Mouse (Mus musculus): ENCODE measurements around the gene Tmx2. TPM values are rescaled to one million over a fixed set of nuclear protein-coding genes. Genes with fewer than 3 reads are reported as not detected.
"Not testable (repeated sequence)": the region's sequence is repeated elsewhere in the genome, so short reads cannot be mapped to it uniquely, and the experiment has no call there.

Tmx2 gene
- polyA plus RNA-seq (2014; fragmentation: Nextera tagmentation; extraction: Ambion mirVana) = 177 and 184 TPM in 2 replicates

DNA sequence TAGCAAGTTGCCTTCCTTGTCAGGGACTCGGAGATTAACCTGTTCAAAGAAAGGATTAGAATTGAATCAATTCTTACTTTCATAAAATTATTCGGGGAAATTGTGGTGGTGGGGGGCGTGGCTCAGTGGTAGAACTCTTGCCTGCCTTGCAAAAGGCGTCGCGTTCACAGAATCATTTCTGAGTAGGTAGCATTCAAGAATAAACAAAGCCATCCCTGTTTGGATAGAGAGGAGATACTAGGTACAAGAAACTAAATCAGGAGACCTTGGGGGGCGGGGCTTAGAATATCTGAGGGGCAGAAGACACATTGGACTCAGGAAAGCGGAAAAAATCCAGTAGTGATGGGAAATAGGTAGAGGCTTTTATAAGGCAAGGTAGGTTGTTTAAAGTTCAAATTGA, at the start of gene Tmx2:
Gene Tmx2 (minus strand): TSS at position 125 of the 400 bp plus-strand sequence.
- WGBS = 21% methylated on average over 8 of the region's 8 CpGs
- ATAC-seq (replicated peaks; ENCODE audit: low FRiP score) (no peak), DNase-seq (ENCODE audit: low spot score) (no peak)
- Histone ChIP-seq H3K36me3 (ENCODE audit: control insufficient read depth, insufficient read depth, low read length) (peaks cover 8% of the 10 kb centered on the region; the same call in 1 of the 2 replicates), H3K4me3 (ENCODE audit: low read depth, low read length) (peak within 1 kb of the TSS; percentile 95), H3K27ac (ENCODE audit: low read depth, low read length) (0 out of 2 replicates have a peak within 1 kb of the TSS, but pooled peaks have one; percentile 51), H3K4me2 (ENCODE audit: low read depth, low read length, severe bottlenecking) (peak within 1 kb of the TSS; percentile 73), H3K4me1 (replicated peaks; ENCODE audit: control insufficient read depth, insufficient read depth, low read length) (peaks cover 2% of the 10 kb centered on the region; the same call in 1 of the 2 replicates), H3K9me3 (ENCODE audit: control insufficient read depth, low read length) (no peaks in the 10 kb centered on the region), H3K27me3 (ENCODE audit: control insufficient read depth, insufficient read depth, low read length) (no peaks in the 10 kb centered on the region), H3K9ac (ENCODE audit: low read length) (peak within 1 kb of the TSS; percentile 77)

DNA sequence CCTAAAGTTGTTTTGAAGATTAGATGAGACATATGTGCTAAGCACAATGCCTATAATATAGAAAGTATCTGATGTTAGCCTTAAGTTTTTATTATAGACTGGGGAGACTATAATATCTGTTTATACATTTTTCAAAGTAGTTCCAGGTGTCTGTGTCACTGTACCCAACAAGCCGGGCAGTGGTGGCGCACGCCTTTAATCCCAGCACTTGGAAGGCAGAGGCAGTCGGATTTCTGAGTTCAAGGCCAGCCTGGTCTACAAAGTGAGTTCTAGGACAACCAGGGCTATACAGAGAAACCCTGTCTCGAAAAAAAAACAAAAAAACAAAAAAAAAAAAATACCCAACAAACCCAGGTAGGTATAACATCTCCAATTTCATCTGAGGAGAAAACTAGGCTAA, 49.3 kb upstream of the Tmx2 start:
- not testable (repeated sequence) for H3K4me1 ChIP-seq (replicated peaks; ENCODE audit: control insufficient read depth, insufficient read depth, low read length); H3K27ac ChIP-seq (ENCODE audit: low read depth, low read length); H3K27me3 ChIP-seq (ENCODE audit: control insufficient read depth, insufficient read depth, low read length); H3K4me3 ChIP-seq (ENCODE audit: low read depth, low read length); H3K9ac ChIP-seq (ENCODE audit: low read length); H3K4me2 ChIP-seq (ENCODE audit: low read depth, low read length, severe bottlenecking); DNase-seq (ENCODE audit: low spot score); H3K36me3 ChIP-seq (ENCODE audit: control insufficient read depth, insufficient read depth, low read length); ATAC-seq (replicated peaks; ENCODE audit: low FRiP score); H3K9me3 ChIP-seq (ENCODE audit: control insufficient read depth, low read length)
- WGBS = 82% methylated on average over 5 of the region's 5 CpGs

DNA sequence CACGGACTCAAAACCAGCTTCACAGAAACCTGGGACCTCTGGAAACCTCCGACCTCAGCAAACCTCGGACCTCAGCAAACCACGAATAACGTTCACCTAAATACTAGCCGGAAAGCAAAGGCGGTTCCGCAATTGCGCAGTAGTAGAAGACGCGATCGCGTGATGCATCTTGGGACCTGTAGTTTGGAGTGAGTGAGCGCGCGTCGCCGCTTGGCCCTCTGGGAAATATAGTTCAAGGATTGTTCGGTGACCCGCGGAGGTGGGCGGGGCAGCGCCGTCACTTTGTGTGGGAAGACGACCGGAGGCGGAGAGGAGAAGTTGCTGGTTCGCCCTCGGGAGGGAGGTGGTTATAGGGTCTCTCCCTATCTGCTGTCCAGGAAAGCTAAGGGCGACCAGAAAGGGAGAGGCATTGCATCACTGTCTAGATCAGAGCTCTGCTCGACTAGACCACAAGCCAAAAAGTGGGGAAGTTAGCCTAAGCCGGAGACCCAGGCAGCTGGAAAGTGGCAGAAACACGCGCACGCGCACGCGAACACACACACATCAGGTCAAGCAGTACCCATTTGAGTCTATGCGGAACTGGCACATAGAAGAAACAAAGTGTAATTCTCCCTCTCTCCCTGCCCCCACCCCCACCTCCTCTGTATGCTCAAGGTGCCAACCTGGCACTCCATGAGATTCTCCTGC, 48.4 kb upstream of the Tmx2 start, which contains the start of gene Clp1:
Gene Clp1 (minus strand): TSS at position 179 of the 687 bp plus-strand sequence.
- under 1% methylated on average over 39 of the region's 39 CpGs for whole genome bisulfite sequencing
- H3K9me3 ChIP-seq (ENCODE audit: control insufficient read depth, low read length) = no peaks in the 10 kb centered on the region
- no peaks in the 10 kb centered on the region; the same call in 1 of the 2 replicates for H3K4me1 ChIP-seq (replicated peaks; ENCODE audit: control insufficient read depth, insufficient read depth, low read length)
- DNase-seq (ENCODE audit: low spot score) (peak; percentile 98), ATAC-seq (replicated peaks; ENCODE audit: low FRiP score) (peak; percentile 96)
- peak within 1 kb of the TSS; percentile 57 for H3K9ac ChIP-seq (ENCODE audit: low read length)
- no peaks in the 10 kb centered on the region for H3K27me3 ChIP-seq (ENCODE audit: control insufficient read depth, insufficient read depth, low read length)
- H3K4me2 ChIP-seq (ENCODE audit: low read depth, low read length, severe bottlenecking) = peak within 1 kb of the TSS; percentile 59
- peaks cover 7% of the 10 kb centered on the region; the same call in 1 of the 2 replicates for H3K36me3 ChIP-seq (ENCODE audit: control insufficient read depth, insufficient read depth, low read length)
- peak within 1 kb of the TSS; percentile 52 for H3K4me3 ChIP-seq (ENCODE audit: low read depth, low read length)
- H3K27ac ChIP-seq (ENCODE audit: low read depth, low read length) = peak within 1 kb of the TSS; percentile 61; the same call in 1 of the 2 replicates

DNA sequence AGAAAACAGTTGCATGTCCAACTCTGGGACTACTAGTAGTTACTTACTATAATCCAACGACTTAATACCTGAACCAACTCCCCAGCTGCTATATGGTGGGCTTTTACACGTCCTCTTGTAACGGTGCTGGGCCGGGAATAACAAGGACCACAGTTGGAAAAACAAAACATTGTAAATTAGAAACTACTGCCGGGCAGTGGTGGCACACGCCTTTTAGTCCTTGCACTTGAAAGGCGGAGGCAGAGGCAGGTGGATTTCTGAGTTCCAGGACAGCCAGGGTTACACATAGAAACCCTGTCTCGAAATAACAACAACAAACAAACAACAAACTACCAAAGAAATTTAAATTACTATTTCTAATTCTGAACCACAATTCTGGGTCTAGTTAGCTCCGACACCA, 47.8 kb upstream of the Tmx2 start:
- Histone ChIP-seq H3K9me3 (ENCODE audit: control insufficient read depth, low read length) (no peaks in the 10 kb centered on the region), H3K9ac (ENCODE audit: low read length) (peak overlapping the region; percentile 57)
- ATAC-seq (replicated peaks; ENCODE audit: low FRiP score) = peak; percentile 25

DNA sequence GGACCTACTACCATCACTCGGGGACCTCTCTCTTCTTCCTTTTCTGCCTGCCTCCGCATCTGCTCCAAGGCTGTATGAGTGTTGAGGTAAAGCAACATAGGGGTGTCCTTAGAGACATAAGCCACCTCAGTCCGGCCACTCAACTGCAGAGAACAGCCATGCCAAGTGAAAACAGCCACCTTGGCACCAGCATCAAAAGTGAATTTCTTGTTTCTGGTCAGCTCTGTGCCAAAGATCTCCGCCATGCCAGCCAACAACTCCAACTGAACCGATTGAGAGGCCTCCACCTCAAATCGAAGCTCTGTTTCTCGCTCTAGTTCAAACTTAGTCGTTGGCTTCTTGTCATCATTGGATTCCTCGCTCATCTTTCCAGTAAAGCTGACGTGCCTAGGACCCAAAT, 46.8 kb upstream of the Tmx2 start:
- H3K9ac ChIP-seq (ENCODE audit: low read length) = no peak overlapping the region
- H3K27ac ChIP-seq (ENCODE audit: low read depth, low read length) = no peak overlapping the region
- H3K4me3 ChIP-seq (ENCODE audit: low read depth, low read length) = no peak overlapping the region
- no peak overlapping the region for H3K4me2 ChIP-seq (ENCODE audit: low read depth, low read length, severe bottlenecking)
- no peak for DNase-seq (ENCODE audit: low spot score)
- no peaks in the 10 kb centered on the region for H3K9me3 ChIP-seq (ENCODE audit: control insufficient read depth, low read length)
- peaks cover 7% of the 10 kb centered on the region; the same call in 1 of the 2 replicates for H3K36me3 ChIP-seq (ENCODE audit: control insufficient read depth, insufficient read depth, low read length)
- 94% methylated on average over 10 of the region's 10 CpGs for WGBS
- H3K4me1 ChIP-seq (replicated peaks; ENCODE audit: control insufficient read depth, insufficient read depth, low read length) = no peaks in the 10 kb centered on the region; the same call in 1 of the 2 replicates
- no peak for ATAC-seq (replicated peaks; ENCODE audit: low FRiP score)
- H3K27me3 ChIP-seq (ENCODE audit: control insufficient read depth, insufficient read depth, low read length) = no peaks in the 10 kb centered on the region

More for the DNA sequence above, 47.8 kb upstream of the Tmx2 start:
- Histone ChIP-seq H3K27ac (ENCODE audit: low read depth, low read length) (no peak overlapping the region), H3K27me3 (ENCODE audit: control insufficient read depth, insufficient read depth, low read length) (no peaks in the 10 kb centered on the region), H3K4me2 (ENCODE audit: low read depth, low read length, severe bottlenecking) (peak overlapping the region; percentile 59), H3K4me1 (replicated peaks; ENCODE audit: control insufficient read depth, insufficient read depth, low read length) (no peaks in the 10 kb centered on the region; the same call in 1 of the 2 replicates), H3K4me3 (ENCODE audit: low read depth, low read length) (peak overlapping the region; percentile 52), H3K36me3 (ENCODE audit: control insufficient read depth, insufficient read depth, low read length) (peaks cover 7% of the 10 kb centered on the region; the same call in 1 of the 2 replicates)
- no peak for DNase-seq (ENCODE audit: low spot score)
- 3% methylated on average over 9 of the region's 9 CpGs for WGBS

DNA sequence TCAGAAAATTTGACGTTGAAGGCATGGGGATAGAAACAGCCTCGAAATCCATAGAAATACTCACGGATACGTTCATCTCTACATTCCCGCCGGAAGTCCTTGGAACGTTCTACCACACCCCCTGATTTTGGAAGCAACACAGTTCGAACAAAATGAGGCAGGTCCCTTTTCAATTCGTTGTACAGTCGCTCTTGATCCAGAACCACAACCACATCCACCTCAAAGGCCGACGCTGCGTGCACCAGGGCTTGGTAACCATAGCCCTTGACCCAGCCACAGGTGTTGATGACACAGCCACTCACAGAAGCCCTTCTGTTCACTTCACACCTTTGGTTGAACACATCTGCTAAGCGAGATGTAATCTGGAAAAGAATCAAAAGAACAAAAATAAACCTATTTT, 44.9 kb upstream of the Tmx2 start:
- H3K27ac ChIP-seq (ENCODE audit: low read depth, low read length) = no peak overlapping the region
- no peaks in the 10 kb centered on the region for H3K27me3 ChIP-seq (ENCODE audit: control insufficient read depth, insufficient read depth, low read length)
- WGBS = 96% methylated on average over 14 of the region's 14 CpGs
- DNase-seq (ENCODE audit: low spot score) = no peak
- H3K4me3 ChIP-seq (ENCODE audit: low read depth, low read length) = no peak overlapping the region
- H3K4me2 ChIP-seq (ENCODE audit: low read depth, low read length, severe bottlenecking) = no peak overlapping the region
- no peaks in the 10 kb centered on the region for H3K9me3 ChIP-seq (ENCODE audit: control insufficient read depth, low read length)
- H3K4me1 ChIP-seq (replicated peaks; ENCODE audit: control insufficient read depth, insufficient read depth, low read length) = no peaks in the 10 kb centered on the region; the same call in 1 of the 2 replicates
- no peak for ATAC-seq (replicated peaks; ENCODE audit: low FRiP score)
- peaks cover 7% of the 10 kb centered on the region; the same call in 1 of the 2 replicates for H3K36me3 ChIP-seq (ENCODE audit: control insufficient read depth, insufficient read depth, low read length)
- no peak overlapping the region for H3K9ac ChIP-seq (ENCODE audit: low read length)

DNA sequence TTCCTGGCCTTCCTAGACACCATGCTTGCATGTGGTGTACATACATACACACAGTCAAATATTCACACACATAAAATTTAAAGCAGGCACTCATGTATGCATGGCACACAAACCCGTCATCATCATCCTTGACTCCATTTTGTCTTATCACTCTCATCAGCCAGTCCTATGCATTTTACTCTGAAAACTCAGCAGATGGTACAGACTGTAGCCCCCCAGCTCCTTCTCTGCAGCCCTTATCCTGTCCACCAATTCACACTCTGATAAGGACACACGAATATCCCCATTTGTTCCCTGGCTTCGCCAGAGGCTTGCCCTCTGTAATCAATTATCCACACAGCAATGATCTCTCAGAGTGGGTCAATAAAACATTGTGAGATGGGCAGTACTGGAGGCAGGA, 42.2 kb upstream of the Tmx2 start:
- Histone ChIP-seq H3K36me3 (ENCODE audit: control insufficient read depth, insufficient read depth, low read length) (peaks cover 7% of the 10 kb centered on the region; the same call in 1 of the 2 replicates), H3K9me3 (ENCODE audit: control insufficient read depth, low read length) (no peaks in the 10 kb centered on the region), H3K4me2 (ENCODE audit: low read depth, low read length, severe bottlenecking) (no peak overlapping the region), H3K4me3 (ENCODE audit: low read depth, low read length) (no peak overlapping the region), H3K27ac (ENCODE audit: low read depth, low read length) (no peak overlapping the region), H3K9ac (ENCODE audit: low read length) (no peak overlapping the region), H3K4me1 (replicated peaks; ENCODE audit: control insufficient read depth, insufficient read depth, low read length) (no peaks in the 10 kb centered on the region; the same call in 1 of the 2 replicates), H3K27me3 (ENCODE audit: control insufficient read depth, insufficient read depth, low read length) (no peaks in the 10 kb centered on the region)
- no peak for ATAC-seq (replicated peaks; ENCODE audit: low FRiP score)
- 82% methylated on average over 3 of the region's 3 CpGs for WGBS
- DNase-seq (ENCODE audit: low spot score) = no peak

DNA sequence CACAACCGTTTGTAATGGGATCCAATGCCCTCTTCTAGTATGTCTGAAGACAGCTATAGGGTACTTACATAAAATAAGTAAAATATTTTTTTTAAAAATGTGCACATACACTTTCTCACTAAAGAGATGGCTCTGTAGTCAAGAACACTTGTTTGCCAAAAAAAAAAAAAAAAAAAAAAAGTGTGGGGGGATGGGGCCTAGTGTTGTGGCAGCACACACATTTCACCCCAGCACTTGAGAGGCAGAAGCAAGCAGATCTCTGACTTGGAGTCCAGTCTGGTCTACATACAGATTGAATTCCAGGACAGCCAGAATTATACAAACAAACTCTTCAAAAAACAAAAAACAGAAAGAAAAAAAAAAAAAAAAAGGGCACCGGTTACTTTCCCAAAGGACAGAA, 41.8 kb upstream of the Tmx2 start:
- no peak overlapping the region for H3K9ac ChIP-seq (ENCODE audit: low read length)
- no peak for DNase-seq (ENCODE audit: low spot score)
- H3K4me2 ChIP-seq (ENCODE audit: low read depth, low read length, severe bottlenecking) = no peak overlapping the region
- H3K9me3 ChIP-seq (ENCODE audit: control insufficient read depth, low read length) = no peaks in the 10 kb centered on the region
- no peaks in the 10 kb centered on the region for H3K27me3 ChIP-seq (ENCODE audit: control insufficient read depth, insufficient read depth, low read length)
- no peak for ATAC-seq (replicated peaks; ENCODE audit: low FRiP score)
- H3K4me3 ChIP-seq (ENCODE audit: low read depth, low read length) = no peak overlapping the region
- no peak overlapping the region for H3K27ac ChIP-seq (ENCODE audit: low read depth, low read length)
- WGBS = 93% methylated on average over 2 of the region's 2 CpGs
- H3K36me3 ChIP-seq (ENCODE audit: control insufficient read depth, insufficient read depth, low read length) = peaks cover 7% of the 10 kb centered on the region; the same call in 1 of the 2 replicates
- H3K4me1 ChIP-seq (replicated peaks; ENCODE audit: control insufficient read depth, insufficient read depth, low read length) = no peaks in the 10 kb centered on the region
